Mouse (Mus musculus) liver, embryonic 13.5 days (tissue): ENCODE measurements around the gene Ubtf. TPM values are rescaled to one million over a fixed set of nuclear protein-coding genes. Genes with fewer than 3 reads are reported as not detected.

Experiments used
- ATAC-seq: fragments of 200-750 bp; cut with Nextera tagmentation; 2 replicates; pipeline ENCODE4 v1.8.0; 2017; ENCODE audit warnings: low read depth, mild to moderate bottlenecking, moderate number of reproducible peaks, moderate library complexity
- DNase-seq: peaks from one replicate; pipeline ENCODE4 v3.0.0; 2022
- H3K27ac ChIP-seq: fragments of 300-500 bp; sonication (generic); 2 replicates; pipeline ENCODE4 v1.5.1; 2015; ENCODE audit warnings: moderate library complexity, mild to moderate bottlenecking, inconsistent platforms
- H3K27me3 ChIP-seq: fragments of 300-500 bp; sonication (generic); 2 replicates; pipeline ENCODE4 v1.6.1; 2015; ENCODE audit warnings: mild to moderate bottlenecking, inconsistent platforms
- H3K36me3 ChIP-seq: fragments of 300-500 bp; sonication (generic); 2 replicates; pipeline ENCODE4 v1.6.1; 2015; ENCODE audit warnings: mild to moderate bottlenecking, inconsistent platforms
- H3K4me1 ChIP-seq: fragments of 300-500 bp; sonication (generic); replicated peaks from 2 replicates; pipeline ENCODE4 v1.6.1; 2015; ENCODE audit warnings: inconsistent platforms
- H3K4me2 ChIP-seq: fragments of 300-500 bp; sonication (generic); 2 replicates; pipeline ENCODE4 v1.6.1; 2015; ENCODE audit warnings: inconsistent platforms, mild to moderate bottlenecking, moderate library complexity
- H3K4me3 ChIP-seq: fragments of 300-500 bp; sonication (generic); replicated peaks from 2 replicates; pipeline ENCODE4 v1.5.1; 2015; ENCODE audit warnings: mild to moderate bottlenecking, inconsistent platforms
- H3K9ac ChIP-seq: fragments of 300-500 bp; sonication (generic); 2 replicates; pipeline ENCODE4 v1.6.1; 2015; ENCODE audit warnings: mild to moderate bottlenecking, inconsistent platforms
- H3K9me3 ChIP-seq: fragments of 300-500 bp; sonication (generic); replicated peaks from 2 replicates; pipeline ENCODE4 v1.6.1; 2016; ENCODE audit warnings: inconsistent platforms
- whole genome bisulfite sequencing: fragments of 180-500 bp; shearing (Covaris S2); methylation state at CpG from one replicate; pipeline ENCODE4 v1.1.7; 2015; ENCODE audit not compliant: insufficient replicate concordance; 5-methylcytosine and 5-hydroxymethylcytosine counted together
- polyA plus RNA-seq: library from polyadenylated mRNA; unstranded; fragments of >200 nt; fragmentation: Nextera tagmentation; extraction: Ambion mirVana; gene quantifications from 2 replicates; pipeline ENCODE4 v1.2.1, GENCODE M21; 2015

The Ubtf gene
- polyA plus RNA-seq, 1 experiment from 2014 or later = 70.0 TPM

DNA sequence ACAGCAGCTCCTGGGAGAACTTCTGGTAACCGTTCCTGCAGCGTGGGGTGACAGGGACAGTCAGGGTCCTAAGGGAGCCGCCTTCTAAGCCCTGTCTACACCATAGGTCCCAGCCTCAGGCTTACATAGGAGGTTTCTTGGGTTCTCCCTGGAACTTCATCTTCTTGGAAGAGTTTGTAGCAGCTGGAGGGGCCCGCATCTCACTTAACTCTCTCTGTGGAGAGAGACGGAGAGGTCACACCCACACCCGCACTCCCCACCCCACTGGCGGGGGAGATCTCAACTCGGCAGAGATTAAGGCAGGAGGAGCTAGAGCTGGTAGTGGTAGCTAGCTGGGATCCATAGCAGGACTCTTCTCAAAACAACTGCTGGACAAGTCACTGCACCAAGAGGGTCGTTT, 11.4 kb downstream of the Ubtf start:
- H3K9me3 ChIP-seq = no peaks in the 10 kb centered on the region
- no peak overlapping the region for H3K9ac ChIP-seq
- no peaks in the 10 kb centered on the region for H3K27me3 ChIP-seq
- H3K4me3 ChIP-seq = no peak overlapping the region
- no peak for ATAC-seq
- peaks cover 60% of the 10 kb centered on the region for H3K4me1 ChIP-seq
- no peak for DNase-seq
- peaks cover 79% of the 10 kb centered on the region for H3K36me3 ChIP-seq
- 70% methylated on average over 9 of the region's 9 CpGs for WGBS
- H3K27ac ChIP-seq = no peak overlapping the region
- no peak overlapping the region; the same call in 1 of the 2 replicates for H3K4me2 ChIP-seq

DNA sequence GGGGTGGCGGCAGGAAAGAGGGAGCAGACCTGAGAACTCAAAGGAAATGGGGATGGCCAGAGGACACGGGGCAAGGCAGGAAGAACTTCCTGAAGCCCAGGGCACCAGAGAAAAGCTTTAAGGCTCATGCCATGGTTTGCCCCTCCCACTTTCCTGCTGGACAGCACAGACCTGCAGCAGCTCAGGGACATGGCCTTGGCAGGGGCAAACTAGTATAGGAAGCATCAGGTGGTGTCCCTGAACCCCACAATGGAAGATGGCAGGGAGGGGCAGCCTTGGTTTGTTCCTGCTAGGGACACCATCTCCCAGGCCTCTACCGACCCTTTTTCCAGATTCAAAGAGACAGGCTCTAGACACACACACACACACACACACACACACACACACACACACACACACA, 14.2 kb downstream of the Ubtf start:
- DNase-seq (no peak), ATAC-seq (no peak)
- 46% methylated on average over 3 of the region's 3 CpGs for WGBS
- peaks cover 51% of the 10 kb centered on the region for H3K36me3 ChIP-seq
- H3K4me2 ChIP-seq = no peak overlapping the region
- no peaks in the 10 kb centered on the region for H3K27me3 ChIP-seq
- H3K4me1 ChIP-seq = peaks cover 33% of the 10 kb centered on the region
- H3K9me3 ChIP-seq = no peaks in the 10 kb centered on the region
- no peak overlapping the region for H3K4me3 ChIP-seq
- no peak overlapping the region for H3K9ac ChIP-seq
- H3K27ac ChIP-seq = no peak overlapping the region

DNA sequence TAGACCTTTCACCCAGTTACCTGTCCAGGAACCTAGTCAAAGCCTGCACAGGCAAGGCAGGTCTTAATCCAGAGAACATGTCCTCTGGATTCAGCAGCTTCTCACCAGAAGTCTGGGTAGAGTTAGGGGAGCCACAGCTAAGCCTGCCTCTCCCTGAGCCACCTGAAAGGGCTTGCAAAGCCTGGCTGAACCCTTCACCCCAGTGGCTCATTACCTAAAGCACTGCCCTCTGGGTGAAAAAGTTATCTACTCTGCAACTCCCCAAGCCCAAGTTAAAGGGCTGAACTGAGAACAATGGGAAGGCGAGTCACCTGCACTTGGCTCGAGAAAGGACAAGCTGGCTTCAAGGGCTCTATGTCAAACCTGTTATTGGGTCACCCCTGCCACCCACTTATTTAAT, 15.4 kb downstream of the Ubtf start:
- Histone ChIP-seq H3K4me3 (no peak overlapping the region), H3K27ac (no peak overlapping the region), H3K36me3 (peaks cover 39% of the 10 kb centered on the region), H3K27me3 (no peaks in the 10 kb centered on the region), H3K9ac (no peak overlapping the region), H3K4me2 (no peak overlapping the region), H3K9me3 (no peaks in the 10 kb centered on the region), H3K4me1 (peaks cover 24% of the 10 kb centered on the region)
- no peak for DNase-seq
- WGBS = 53% methylated on average over 2 of the region's 2 CpGs
- ATAC-seq = no peak

DNA sequence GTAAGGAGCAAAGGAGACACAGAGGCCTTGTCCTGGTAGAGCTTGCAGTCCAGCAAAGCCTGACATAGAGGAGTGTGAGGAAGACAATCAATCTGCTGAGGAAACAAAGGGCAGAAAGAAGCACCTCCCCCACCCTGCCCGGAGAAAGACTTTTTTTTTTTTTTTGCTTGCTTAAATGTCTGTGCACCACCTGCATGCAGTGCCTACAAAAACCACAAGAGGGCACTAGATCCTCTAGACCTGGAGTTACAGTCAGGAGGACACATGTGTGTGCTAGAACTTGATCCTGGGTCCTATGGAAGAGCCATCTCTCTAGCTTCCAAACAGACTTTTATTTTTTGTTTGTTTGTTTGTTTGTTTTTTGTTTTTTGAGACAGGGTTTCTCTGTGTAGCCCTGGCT, 19.7 kb downstream of the Ubtf start:
- Histone ChIP-seq H3K9ac (no peak overlapping the region), H3K4me1 (peaks cover 33% of the 10 kb centered on the region), H3K36me3 (peaks cover 2% of the 10 kb centered on the region; the same call in 1 of the 2 replicates), H3K27me3 (no peaks in the 10 kb centered on the region), H3K4me2 (no peak overlapping the region), H3K4me3 (no peak overlapping the region), H3K27ac (no peak overlapping the region), H3K9me3 (no peaks in the 10 kb centered on the region)
- WGBS = 10% methylated on average over 1 of the region's 1 CpGs
- DNase-seq (peak; percentile 64), ATAC-seq (no peak)

DNA sequence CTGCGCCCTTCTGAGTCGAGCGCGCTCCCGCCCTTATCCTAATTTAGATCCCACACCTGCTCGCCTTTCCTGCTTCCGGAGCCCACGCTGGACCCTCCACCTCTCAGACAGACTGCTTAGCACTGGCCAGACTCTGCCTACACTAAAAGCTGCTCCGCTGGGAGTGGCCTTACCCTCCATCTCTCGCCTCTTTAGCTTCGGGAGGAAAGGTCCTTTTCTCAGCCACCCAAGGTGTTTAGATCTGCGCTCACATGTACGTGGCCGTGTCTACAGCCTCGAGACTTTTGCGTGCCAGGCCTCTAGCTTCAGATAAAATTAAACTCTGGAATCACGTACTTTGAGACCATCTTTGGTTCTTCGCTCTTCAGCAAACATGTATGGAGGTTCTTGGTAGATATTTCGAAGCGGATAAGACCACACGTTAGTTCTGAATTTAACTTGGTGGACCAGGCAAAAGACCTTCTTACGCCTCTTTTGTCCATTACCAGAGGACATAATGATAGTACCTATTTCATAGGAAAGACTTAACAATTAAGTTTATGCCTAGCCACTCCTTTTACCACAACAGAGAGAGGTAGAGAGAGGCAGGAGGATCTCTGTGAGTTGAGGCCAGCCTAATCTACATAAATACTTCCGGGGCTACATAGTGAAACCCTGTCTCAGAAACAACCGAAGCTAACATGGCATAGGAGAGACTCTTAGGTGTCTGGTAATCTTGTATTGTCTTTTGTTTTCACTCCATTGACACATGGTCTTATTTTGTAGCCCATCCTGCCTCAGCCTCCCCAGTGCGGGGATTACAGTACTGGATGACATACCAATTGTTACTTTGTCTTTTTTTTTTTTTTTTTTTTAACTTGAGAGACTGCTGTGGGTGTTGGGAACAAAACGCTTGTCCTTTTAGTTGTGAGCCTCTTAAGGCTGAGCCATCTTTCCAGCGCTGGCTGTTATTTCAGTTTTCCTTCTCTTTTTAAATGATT, 21.7 kb downstream of the Ubtf start:
- DNase-seq (no peak), ATAC-seq (peak; percentile 34)
- peaks cover 21% of the 10 kb centered on the region for H3K36me3 ChIP-seq
- no peaks in the 10 kb centered on the region for H3K9me3 ChIP-seq
- H3K4me3 ChIP-seq = peak overlapping the region; percentile 88
- H3K9ac ChIP-seq = peak overlapping the region; percentile 88
- H3K27ac ChIP-seq = peak overlapping the region; percentile 97
- H3K4me2 ChIP-seq = peak overlapping the region; percentile 95
- 17% methylated on average over 27 of the region's 27 CpGs for WGBS
- no peaks in the 10 kb centered on the region for H3K27me3 ChIP-seq
- H3K4me1 ChIP-seq = peaks cover 45% of the 10 kb centered on the region

DNA sequence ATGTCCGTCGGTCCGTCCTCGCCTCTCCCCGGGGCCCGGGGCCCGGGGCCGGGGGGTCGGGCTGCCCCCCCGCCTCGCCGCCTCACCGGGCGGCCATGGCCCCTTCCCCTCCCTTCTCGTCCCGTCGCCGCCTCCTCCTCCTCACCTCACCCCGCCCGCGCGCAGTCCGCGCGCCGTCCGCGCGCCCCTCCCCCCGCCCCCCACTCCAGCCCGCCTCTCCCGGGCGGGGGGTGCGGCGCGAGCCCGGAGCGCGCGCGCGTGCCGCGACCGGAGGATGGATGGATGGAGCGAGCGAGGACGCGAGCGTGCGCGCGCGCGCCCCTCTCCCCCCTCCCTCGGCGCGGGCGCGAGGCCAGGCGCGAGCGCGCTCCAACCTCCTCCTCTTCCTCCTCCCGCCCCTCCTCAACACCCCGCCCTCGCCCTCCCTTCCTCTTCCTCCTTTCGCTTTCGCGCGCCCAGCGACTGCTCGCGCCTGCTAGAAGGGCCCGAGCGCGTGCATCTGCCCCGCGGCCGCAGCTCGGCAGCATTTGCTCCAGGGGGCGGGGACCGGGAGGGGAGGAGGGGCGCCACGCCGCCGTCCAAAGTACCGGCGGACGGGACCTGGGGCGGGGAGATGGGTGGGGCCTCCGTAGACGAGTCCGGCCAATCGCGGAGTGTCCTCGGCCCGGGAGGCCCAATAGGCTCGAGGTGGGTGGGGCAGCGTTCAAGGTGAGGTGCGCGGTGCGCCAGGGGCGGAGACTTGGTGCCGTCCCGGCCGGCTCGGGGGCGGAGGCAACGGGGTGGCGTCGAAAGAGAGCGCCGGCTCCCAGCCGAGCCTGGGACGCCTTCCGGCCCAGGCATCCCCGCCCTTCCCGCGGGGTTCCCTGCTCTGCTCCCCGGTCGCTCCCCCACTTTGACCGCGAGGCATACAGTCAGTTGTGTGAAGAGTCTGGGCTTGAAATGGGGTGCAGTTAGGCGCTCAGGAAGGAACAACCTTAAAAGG, 22.8 kb downstream of the Ubtf start, which contains the start of gene Atxn7l3:
Gene Atxn7l3, minus strand, starts transcription at position 141 of the 982 bp plus-strand sequence.
- Histone ChIP-seq H3K27ac (peak within 1 kb of the TSS; percentile 97), H3K36me3 (peaks cover 32% of the 10 kb centered on the region), H3K4me2 (peak within 1 kb of the TSS; percentile 95), H3K27me3 (no peaks in the 10 kb centered on the region), H3K4me1 (peaks cover 45% of the 10 kb centered on the region), H3K9me3 (no peaks in the 10 kb centered on the region), H3K4me3 (peak within 1 kb of the TSS; percentile 88), H3K9ac (peak within 1 kb of the TSS; percentile 93)
- DNase-seq = peak; percentile 99
- peak; percentile 91 for ATAC-seq
- WGBS = under 1% methylated on average over 73 of the region's 125 CpGs

DNA sequence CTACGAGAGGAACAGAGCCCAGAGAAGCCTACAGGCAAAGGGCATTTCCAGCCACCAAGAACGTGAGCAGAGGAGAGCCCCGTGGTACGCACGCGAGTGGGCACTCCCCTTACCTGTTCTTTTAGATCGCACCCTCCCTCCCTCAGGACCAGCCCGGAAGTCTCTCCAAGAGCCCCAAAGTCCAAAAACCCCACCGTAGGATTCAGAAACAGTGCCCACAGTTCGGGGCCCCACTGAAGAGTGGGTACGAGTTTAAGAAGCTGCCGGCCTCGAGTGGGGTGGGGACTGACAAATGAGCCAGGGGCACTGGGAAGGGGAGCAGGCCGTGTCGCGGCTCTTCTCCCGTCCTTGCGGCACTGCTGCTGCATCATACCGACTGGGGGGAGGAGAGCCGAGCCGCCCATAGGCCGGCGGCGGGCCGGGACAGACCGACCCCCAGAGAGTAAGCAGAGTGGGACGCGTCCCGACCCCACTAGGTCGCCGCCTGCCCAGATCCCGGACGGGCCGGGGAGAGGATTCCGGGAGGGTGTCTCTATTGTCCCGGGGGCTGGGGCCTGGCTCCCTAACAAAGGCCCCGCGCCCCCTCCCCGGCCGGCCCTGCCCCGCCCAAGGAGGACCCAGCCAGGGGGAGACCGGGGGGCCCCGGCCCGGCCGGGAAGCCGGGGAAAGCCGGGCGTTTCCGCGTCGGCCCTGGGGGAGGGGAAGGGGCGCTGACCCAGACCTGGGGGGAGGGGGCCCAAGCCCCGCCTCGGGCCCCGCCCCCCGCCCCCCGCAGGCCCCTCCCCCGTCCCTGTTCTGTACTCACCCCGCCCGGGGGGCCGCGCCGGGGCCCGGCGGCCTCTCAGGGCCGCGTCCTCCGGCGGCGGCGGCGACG, 23.7 kb downstream of the Ubtf start:
- H3K4me2 ChIP-seq = peak overlapping the region; percentile 95
- peaks cover 41% of the 10 kb centered on the region for H3K36me3 ChIP-seq
- H3K4me1 ChIP-seq = peaks cover 47% of the 10 kb centered on the region
- no peaks in the 10 kb centered on the region for H3K27me3 ChIP-seq
- under 1% methylated on average over 49 of the region's 73 CpGs for WGBS
- DNase-seq (peak; percentile 38), ATAC-seq (no peak)
- no peaks in the 10 kb centered on the region for H3K9me3 ChIP-seq
- H3K9ac ChIP-seq = peak overlapping the region; percentile 93
- peak overlapping the region; percentile 88 for H3K4me3 ChIP-seq
- peak overlapping the region; percentile 96 for H3K27ac ChIP-seq

DNA sequence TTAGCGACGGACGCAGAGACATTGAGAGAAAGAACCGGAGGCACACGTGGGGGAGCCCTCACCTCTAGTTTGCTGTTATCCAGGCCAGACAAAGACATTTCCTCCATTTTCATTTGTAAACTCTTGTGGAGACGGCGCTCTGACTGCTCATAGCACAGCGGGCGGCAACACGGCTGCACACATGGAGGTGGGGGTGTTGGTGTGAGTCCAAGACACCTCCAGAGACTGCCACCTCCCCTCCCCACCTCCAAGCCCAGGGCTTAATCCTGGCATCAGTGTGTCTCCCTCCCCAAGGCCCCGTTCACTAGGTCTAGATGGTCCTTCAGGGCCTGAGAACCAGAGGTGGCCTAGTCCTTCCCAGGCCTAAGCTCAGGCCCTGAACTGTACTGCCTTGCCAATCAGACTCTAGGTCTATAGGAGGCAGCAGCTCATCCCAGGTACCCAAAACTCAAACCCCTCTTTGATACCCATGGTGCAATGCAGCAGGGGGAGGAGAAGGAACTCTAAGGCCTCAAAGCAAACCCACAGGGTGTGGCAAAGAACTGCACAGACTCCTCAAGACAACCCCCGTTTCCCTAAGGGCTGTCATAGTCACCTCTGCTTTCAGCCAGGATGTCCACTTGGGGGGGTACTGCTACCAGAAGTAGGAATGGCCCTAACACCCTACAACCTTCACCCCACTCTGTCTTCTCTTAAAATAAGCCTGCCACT, 24.5 kb downstream of the Ubtf start:
- WGBS = 78% methylated on average over 12 of the region's 12 CpGs
- H3K4me3 ChIP-seq = peak overlapping the region; percentile 88
- no peaks in the 10 kb centered on the region for H3K27me3 ChIP-seq
- H3K9me3 ChIP-seq = no peaks in the 10 kb centered on the region
- H3K36me3 ChIP-seq = peaks cover 49% of the 10 kb centered on the region
- no peak for ATAC-seq
- peak overlapping the region; percentile 96 for H3K27ac ChIP-seq
- H3K9ac ChIP-seq = peak overlapping the region; percentile 93
- H3K4me2 ChIP-seq = peak overlapping the region; percentile 95
- peak; percentile 46 for DNase-seq
- H3K4me1 ChIP-seq = peaks cover 51% of the 10 kb centered on the region

DNA sequence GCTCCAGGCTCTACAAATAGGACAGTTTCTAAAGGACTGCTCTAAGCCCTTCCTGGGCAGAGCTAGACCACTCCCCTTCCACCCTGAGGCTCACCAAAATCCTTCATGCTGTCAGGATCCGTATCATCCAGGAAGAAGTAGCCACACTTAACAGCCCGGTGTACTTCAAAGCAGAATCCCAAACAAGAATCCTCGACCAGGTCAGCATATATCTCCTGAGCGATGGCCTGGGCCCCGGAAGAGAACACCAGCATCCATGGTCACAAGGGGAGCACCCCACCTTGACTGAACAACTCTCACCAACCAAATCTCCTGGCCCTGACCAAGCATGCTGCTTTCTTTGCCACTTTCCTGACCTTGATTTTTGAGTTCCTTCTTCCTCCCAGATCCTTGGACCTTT, 25.1 kb downstream of the Ubtf start:
- Histone ChIP-seq H3K9me3 (no peaks in the 10 kb centered on the region), H3K4me2 (peak overlapping the region; percentile 95), H3K27ac (peak overlapping the region; percentile 96), H3K4me1 (peaks cover 47% of the 10 kb centered on the region), H3K4me3 (peak overlapping the region; percentile 88), H3K36me3 (peaks cover 55% of the 10 kb centered on the region), H3K9ac (peak overlapping the region; percentile 22; the same call in 1 of the 2 replicates), H3K27me3 (no peaks in the 10 kb centered on the region)
- DNase-seq (no peak), ATAC-seq (no peak)
- WGBS = 79% methylated on average over 5 of the region's 5 CpGs

DNA sequence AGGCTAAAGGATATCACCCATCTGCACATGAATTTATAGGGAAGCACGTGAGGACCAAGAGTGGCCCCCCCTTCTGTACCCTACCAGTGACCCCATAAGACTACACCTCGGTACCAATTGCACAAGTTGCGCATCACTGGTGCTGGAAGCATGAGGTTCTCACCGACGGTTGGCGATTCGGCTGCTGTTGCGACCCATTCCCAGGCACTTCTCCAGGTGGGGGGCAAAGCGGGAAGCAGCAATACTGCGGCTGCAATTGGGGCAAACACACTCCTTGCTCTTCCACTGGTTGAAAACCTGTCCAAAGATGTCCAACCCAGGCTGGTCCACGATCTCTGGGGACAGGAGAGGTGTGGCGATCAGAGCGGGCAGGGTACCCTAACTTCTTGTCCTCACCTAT, 25.6 kb downstream of the Ubtf start:
- Histone ChIP-seq H3K36me3 (peaks cover 59% of the 10 kb centered on the region), H3K27me3 (no peaks in the 10 kb centered on the region), H3K4me2 (no peak overlapping the region), H3K27ac (peak overlapping the region; percentile 96; the same call in 1 of the 2 replicates), H3K9me3 (no peaks in the 10 kb centered on the region), H3K4me3 (no peak overlapping the region), H3K4me1 (peaks cover 50% of the 10 kb centered on the region), H3K9ac (peak overlapping the region; percentile 22; the same call in 1 of the 2 replicates)
- 93% methylated on average over 13 of the region's 13 CpGs for WGBS
- ATAC-seq = no peak
- DNase-seq = no peak
